Mouse (Mus musculus) heart, embryonic 12.5 days (tissue): ENCODE results near the gene Cep131. TPM values are rescaled to one million over a fixed set of nuclear protein-coding genes. Genes with fewer than 3 reads are reported as not detected.

Experiments used
- ATAC-seq: fragments of 200-750 bp; cut with Nextera tagmentation; 2 replicates; pipeline ENCODE4 v1.8.0; 2017; ENCODE audit warnings: moderate TSS enrichment, moderate library complexity; ENCODE audit not compliant: insufficient number of reproducible peaks, low FRiP score
- H3K27ac ChIP-seq: fragments of 300-500 bp; sonication (generic); 2 replicates; pipeline ENCODE4 v1.5.1; 2016; ENCODE audit warnings: mild to moderate bottlenecking, moderate library complexity; ENCODE audit not compliant: poor library complexity, severe bottlenecking
- H3K27me3 ChIP-seq: fragments of 300-500 bp; sonication (generic); replicated peaks from 2 replicates; pipeline ENCODE4 v1.6.1; 2016; ENCODE audit warnings: mild to moderate bottlenecking, moderate library complexity
- H3K36me3 ChIP-seq: fragments of 300-500 bp; sonication (generic); 2 replicates; pipeline ENCODE4 v1.6.1; 2016; ENCODE audit warnings: mild to moderate bottlenecking, moderate library complexity
- H3K4me1 ChIP-seq: fragments of 300-500 bp; sonication (generic); replicated peaks from 2 replicates; pipeline ENCODE4 v1.6.1; 2016; ENCODE audit warnings: mild to moderate bottlenecking
- H3K4me2 ChIP-seq: fragments of 300-500 bp; sonication (generic); 2 replicates; pipeline ENCODE4 v1.6.1; 2016; ENCODE audit warnings: mild to moderate bottlenecking, moderate library complexity
- H3K4me3 ChIP-seq: fragments of 300-500 bp; sonication (generic); 2 replicates; pipeline ENCODE4 v1.5.1; 2016; ENCODE audit warnings: mild to moderate bottlenecking
- H3K9ac ChIP-seq: fragments of 300-500 bp; sonication (generic); 2 replicates; pipeline ENCODE4 v1.6.1; 2016; ENCODE audit warnings: mild to moderate bottlenecking, moderate library complexity
- H3K9me3 ChIP-seq: fragments of 300-500 bp; sonication (generic); replicated peaks from 2 replicates; pipeline ENCODE4 v1.6.1; 2016; ENCODE audit warnings: mild to moderate bottlenecking, moderate library complexity
- WGBS: fragments of 180-500 bp; shearing (Covaris S2); methylation state at CpG from one replicate; pipeline ENCODE4 v1.1.7; 2016; 5-methylcytosine and 5-hydroxymethylcytosine counted together
- microRNA counts: library from miRNA; unstranded; fragments of <30 nt; microRNA quantifications from one replicate; lab custom pipeline; 2017
- microRNA-seq: library from miRNA; unstranded; fragments of <30 nt; microRNA quantifications from one replicate; pipeline ENCODE4, GENCODE M21; 2017
- polyA plus RNA-seq: library from polyadenylated mRNA; unstranded; fragments of >200 nt; fragmentation: Nextera tagmentation; extraction: Ambion mirVana; gene quantifications from 2 replicates; pipeline ENCODE4 v1.2.1, GENCODE M21; 2016

Gene Cep131
- polyA plus RNA-seq, 1 experiment from 2014 or later, result 19.2 TPM

DNA sequence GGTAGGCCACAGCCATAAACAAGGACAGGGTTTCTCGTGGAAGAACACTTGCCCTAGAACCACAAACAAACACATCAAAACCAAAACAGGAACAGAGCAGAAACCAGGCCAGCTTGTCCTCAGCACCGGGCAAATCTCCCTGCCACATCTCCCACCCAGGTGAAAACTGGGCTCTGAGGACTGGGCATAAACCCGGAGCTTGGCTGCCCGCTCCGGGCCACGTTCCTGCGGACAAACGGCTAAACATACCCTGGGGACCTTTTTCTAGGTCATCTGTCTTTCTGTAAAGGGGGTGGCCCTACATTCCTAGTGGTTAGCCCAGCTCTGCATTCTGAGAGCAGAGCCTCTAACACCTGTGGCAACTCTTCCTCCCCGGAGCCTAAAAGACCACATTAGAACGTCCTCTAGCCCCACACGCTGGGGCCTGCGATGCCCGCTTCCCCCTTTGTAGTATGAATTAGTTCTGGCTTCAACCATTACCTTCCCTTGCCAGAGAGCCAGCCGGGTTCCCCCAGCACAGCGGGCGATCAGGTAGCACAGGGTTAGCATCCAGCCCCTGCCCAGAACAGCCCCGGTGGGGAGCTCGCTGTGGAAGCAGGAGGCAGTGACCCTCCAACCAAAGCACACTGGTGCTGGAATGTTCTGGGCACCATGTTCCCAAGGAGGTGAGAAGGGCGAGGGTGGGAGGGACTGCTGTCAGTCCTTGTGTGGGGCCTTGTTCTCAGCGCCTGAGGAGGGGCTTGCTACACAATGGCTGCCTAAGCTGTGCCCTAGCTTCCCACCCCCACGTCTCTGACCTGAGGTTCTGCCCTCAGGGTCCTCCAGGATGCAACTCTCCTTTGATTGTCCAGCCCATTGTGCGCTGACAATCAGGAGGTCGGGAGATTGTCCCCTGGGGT, 66.8 kb downstream of the Cep131 start:
- H3K36me3 ChIP-seq, result no peaks in the 10 kb centered on the region
- no peak overlapping the region for H3K4me2 ChIP-seq
- no peaks in the 10 kb centered on the region; the same call in 1 of the 2 replicates for H3K27me3 ChIP-seq
- no peak overlapping the region for H3K9ac ChIP-seq
- WGBS, result 66% methylated on average over 23 of the region's 23 CpGs
- no peak overlapping the region for H3K27ac ChIP-seq
- peaks cover 26% of the 10 kb centered on the region for H3K4me1 ChIP-seq
- no peak for ATAC-seq
- no peak overlapping the region for H3K4me3 ChIP-seq
- H3K9me3 ChIP-seq, result no peaks in the 10 kb centered on the region

DNA sequence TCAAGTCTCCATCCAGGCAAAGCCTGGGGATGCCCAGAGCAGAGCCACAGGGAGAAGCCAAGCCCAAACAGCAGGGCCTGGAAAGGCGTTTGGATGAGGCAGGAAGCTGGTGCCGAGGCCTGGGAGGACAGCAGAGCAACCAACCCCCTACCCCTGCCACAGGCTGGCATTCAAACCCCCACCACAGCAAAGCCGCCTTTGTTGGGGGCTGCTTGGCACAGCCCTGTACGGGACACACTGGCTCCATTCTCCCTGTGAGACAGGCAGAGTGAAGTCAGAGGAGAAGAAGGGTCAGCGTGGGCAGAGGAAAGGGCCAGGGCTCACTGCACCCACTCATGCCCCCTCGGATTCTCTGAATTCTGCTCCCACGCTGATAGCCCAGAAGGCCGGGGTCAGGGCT, 69.6 kb downstream of the Cep131 start:
- H3K4me2 ChIP-seq, result no peak overlapping the region
- WGBS, result 80% methylated on average over 8 of the region's 8 CpGs

DNA sequence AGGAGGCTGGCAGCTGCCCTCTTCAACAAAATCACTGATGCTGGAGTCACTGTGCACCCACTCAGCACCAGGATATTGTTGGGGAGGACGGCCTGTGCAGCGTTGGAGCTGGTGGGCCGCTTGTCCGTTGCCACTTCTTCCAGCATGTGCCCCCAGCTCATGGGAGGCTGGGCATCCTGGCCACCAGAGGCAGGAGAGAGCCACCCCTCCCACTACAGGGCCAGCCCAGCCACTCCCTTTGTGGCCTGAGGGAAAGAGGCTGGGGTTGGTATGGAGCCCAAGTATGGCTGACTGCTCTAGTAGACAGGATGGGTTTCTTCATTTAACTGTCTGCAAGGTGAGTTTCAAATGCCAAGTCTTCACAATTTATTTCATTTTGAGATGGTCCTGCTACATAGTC, 71.9 kb downstream of the Cep131 start:
- Histone ChIP-seq H3K4me3 (no peak overlapping the region), H3K9ac (no peak overlapping the region), H3K36me3 (no peaks in the 10 kb centered on the region), H3K27ac (no peak overlapping the region), H3K27me3 (peaks cover 19% of the 10 kb centered on the region), H3K9me3 (no peaks in the 10 kb centered on the region), H3K4me1 (peaks cover 40% of the 10 kb centered on the region), H3K4me2 (no peak overlapping the region)
- 90% methylated on average over 4 of the region's 4 CpGs for WGBS
- no peak for ATAC-seq

More for the DNA sequence above, 69.6 kb downstream of the Cep131 start:
- Histone ChIP-seq H3K4me1 (peaks cover 42% of the 10 kb centered on the region), H3K36me3 (no peaks in the 10 kb centered on the region), H3K4me3 (no peak overlapping the region), H3K27ac (no peak overlapping the region), H3K9me3 (no peaks in the 10 kb centered on the region), H3K27me3 (no peaks in the 10 kb centered on the region), H3K9ac (no peak overlapping the region)
- ATAC-seq, result no peak

MicroRNAs within 50 kb of the gene (microRNA counts, 519-probe panel; counts per million panel counts)
- microRNA mmu-miR-338-3p (lab: Ali Mortazavi, UCI) (not detected), microRNA mmu-miR-338-5p (lab: Ali Mortazavi, UCI) (not detected)

Small RNAs within 50 kb of the gene (microRNA-seq; reads per million reads assigned to microRNA genes)
- gene Gm25948 (not detected), gene Mir3065 (not detected), gene Mir338 (not detected)

Other genes with a start within 250 kb of the Cep131 start
- 67.8 and 70.4 TPM in 2 replicates for gene Chmp6, start 173.4 kb downstream of the Cep131 start, polyA plus RNA-seq
- gene Baiap2, start 144.1 kb downstream of the Cep131 start, polyA plus RNA-seq, result 15.6 and 16.4 TPM in 2 replicates
- gene Aatk, start 39.7 kb downstream of the Cep131 start, polyA plus RNA-seq, result 0.63 and 0.92 TPM in 2 replicates
- gene Tepsin, start 11.9 kb upstream of the Cep131 start, polyA plus RNA-seq, result 15.5 and 16.8 TPM in 2 replicates
- 73.9 and 79.2 TPM in 2 replicates for gene Ndufaf8, start 12.1 kb upstream of the Cep131 start, polyA plus RNA-seq
- gene Slc38a10, start 64.5 kb upstream of the Cep131 start, polyA plus RNA-seq, result 114 and 117 TPM in 2 replicates
- 6.5 and 7.6 TPM in 2 replicates for gene Bahcc1, start 146.1 kb upstream of the Cep131 start, polyA plus RNA-seq